Mouse (Mus musculus) cerebellum, adult 2 months (tissue): ENCODE measurements around the gene Ccdc32. TPM values are rescaled to one million over a fixed set of nuclear protein-coding genes. Genes with fewer than 3 reads are reported as not detected.

Source experiments
- DNase-seq, 2 experiments: peaks; one replicate each; pipeline ENCODE4 v3.0.0; 2021
- H3K27ac ChIP-seq: fragments of 200-500 bp; 2 replicates; pipeline ENCODE4 v1.5.1; 2012; ENCODE audit warnings: low read length, control low read depth, inconsistent platforms; ENCODE audit not compliant: insufficient read depth
- H3K27me3 ChIP-seq: fragments of 200-500 bp; 2 replicates; pipeline ENCODE4 v1.6.1; 2012; ENCODE audit warnings: inconsistent platforms, mild to moderate bottlenecking, low read length, moderate library complexity; ENCODE audit not compliant: control insufficient read depth, insufficient read depth
- H3K4me1 ChIP-seq: fragments of 200-500 bp; 2 replicates; pipeline ENCODE4 v1.6.1; 2011; ENCODE audit warnings: low read length; ENCODE audit not compliant: control insufficient read depth, insufficient read depth
- H3K4me3 ChIP-seq: fragments of 200-500 bp; replicated peaks from 2 replicates; pipeline ENCODE3; 2011; ENCODE audit warnings: mild to moderate bottlenecking, low read depth, low read length, control low read depth; ENCODE audit not compliant: insufficient read depth
- CTCF ChIP-seq: fragments of 200-500 bp; IDR thresholded peaks from 2 replicates; pipeline ENCODE4 v1.5.1; 2011; ENCODE audit warnings: low read depth, mild to moderate bottlenecking, control low read depth, low read length, moderate library complexity, borderline replicate concordance; ENCODE audit not compliant: insufficient read depth
- POLR2A ChIP-seq: fragments of 200-500 bp; IDR thresholded peaks from 2 replicates; pipeline ENCODE4 v1.6.1; 2011; ENCODE audit warnings: low read length, control low read depth, borderline replicate concordance; ENCODE audit not compliant: insufficient read depth
- WGBS: fragments of 180-500 bp; shearing (Covaris S2); methylation state at CpG from one replicate; pipeline ENCODE4 v1.1.7; 2018; 5-methylcytosine and 5-hydroxymethylcytosine counted together
- polyA plus RNA-seq: library from polyadenylated mRNA; depleted of rRNA; stranded (reverse); fragments of >200 nt; gene quantifications from 2 replicates; pipeline ENCODE4 v1.2.3, GENCODE M21; 2012

The Ccdc32 gene
- polyA plus RNA-seq, 1 experiment = 34.3 TPM

DNA sequence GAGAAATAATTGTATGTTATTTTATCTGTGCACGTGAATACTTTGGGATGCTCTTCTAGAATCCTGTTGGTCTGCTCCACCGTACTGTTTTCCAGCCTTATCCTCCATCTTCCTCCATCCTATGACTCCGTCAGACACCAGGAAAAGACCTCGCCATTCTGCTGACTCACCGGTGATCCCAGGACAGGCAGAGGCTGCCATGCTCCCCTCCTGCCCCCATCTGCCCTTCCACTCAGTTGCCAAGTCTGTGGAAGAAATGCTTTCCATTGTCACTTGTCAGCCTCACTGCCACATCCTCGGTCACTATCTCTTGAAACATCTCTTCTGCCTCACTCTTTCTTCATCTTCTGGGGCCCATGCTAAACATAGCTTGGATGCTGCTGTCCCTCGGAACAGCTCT lies 22.3 kb downstream of the Ccdc32 start:
- peak; percentile 45 to 67 for DNase-seq
- TF ChIP-seq POLR2A = no peak
- no peak for TF ChIP-seq CTCF
- Histone ChIP-seq H3K4me1 (peaks cover 13% of the 10 kb centered on the region), H3K4me3 (no peak overlapping the region), H3K27me3 (no peaks in the 10 kb centered on the region), H3K27ac (peak overlapping the region; percentile 46; the same call in 1 of the 2 replicates)
- WGBS = 24% methylated on average over 7 of the region's 7 CpGs

DNA sequence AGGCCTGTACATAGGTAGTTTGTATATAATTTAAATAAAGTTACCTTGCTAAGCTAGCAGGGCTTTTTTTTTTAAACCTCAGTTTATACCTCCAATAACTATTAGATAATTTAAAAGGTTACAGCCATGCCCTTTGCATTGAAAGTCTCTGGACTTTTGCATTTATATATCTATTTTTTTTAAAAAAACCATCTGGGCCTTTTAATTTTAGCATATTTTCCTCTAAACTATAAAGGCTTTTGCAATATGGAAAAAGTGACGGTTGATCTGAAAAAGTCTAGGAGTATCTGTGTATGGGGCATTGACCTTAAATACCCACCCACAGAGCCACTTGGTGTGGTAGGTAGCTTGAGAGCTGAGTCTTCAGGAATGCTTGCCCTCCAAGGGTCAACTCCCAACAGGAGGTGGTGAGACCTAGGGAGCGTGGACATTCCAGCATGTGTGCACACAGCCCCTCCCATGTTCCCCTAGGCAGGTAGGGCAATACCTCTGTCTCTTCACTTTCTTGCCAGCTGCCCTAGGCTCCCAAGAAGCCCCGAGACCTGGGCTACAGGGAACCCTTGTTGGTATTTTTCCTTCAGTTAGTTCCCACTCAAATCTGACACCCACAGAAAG lies 30.1 kb downstream of the Ccdc32 start:
- Histone ChIP-seq H3K27me3 (no peaks in the 10 kb centered on the region; the same call in 1 of the 2 replicates), H3K4me3 (no peak overlapping the region), H3K4me1 (no peaks in the 10 kb centered on the region), H3K27ac (no peak overlapping the region)
- no peak for TF ChIP-seq POLR2A
- 52% methylated on average over 3 of the region's 3 CpGs for WGBS
- no peak for DNase-seq

DNA sequence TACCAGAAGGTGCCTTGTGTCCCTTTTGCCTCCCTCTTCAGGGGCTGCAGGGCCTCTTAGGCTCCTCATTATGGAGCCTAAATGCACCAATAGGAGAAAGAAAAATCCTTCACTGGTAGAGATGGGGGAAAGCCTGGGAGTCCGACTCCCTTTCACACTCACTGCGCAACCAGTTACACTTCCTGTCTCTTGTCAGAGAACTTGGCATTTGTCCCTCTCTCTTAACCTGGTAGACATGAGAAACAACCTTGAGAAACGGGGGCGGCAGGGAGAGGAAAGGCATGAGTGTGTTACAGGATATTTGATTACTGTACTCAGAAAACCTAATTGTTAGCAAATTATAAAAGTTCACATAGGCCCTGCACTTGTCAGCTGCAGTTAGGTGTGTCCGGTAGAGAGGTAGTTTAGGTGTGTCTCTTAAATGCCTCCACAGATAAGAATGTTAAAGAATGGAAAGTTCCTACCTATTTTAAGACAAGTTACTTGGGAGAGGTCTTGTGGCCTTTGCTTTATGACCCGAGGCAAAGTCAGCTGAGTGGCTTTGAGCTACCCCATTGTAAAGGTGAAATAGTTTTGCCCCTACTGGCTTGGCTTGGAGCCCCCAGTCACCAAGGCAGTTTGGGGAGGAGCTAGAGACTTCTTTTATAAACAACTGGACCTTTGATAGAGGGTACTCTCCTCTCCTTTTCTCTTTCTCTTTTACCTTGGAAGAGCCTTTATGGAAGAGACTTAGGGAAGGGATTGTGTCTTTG lies 30.9 kb downstream of the Ccdc32 start:
- no peaks in the 10 kb centered on the region for H3K4me1 ChIP-seq
- no peak overlapping the region for H3K4me3 ChIP-seq

DNA sequence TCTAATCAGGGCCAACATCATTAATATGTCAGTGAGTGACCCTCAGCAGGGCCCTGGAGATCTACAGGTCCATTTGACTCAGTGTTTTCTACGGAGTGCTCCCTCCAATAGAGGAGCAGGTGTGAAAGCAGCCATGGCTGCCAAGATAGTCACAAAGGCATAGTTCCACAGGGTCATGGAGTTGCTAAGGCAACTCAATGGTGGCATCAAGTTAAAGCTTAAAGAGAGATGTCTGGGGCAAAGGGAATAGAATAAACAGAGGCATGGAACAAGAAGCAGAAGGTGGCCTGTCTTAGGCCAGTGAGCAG lies 32.4 kb downstream of the Ccdc32 start:
- WGBS = 37% methylated on average over 1 of the region's 1 CpGs
- Histone ChIP-seq H3K4me1 (no peaks in the 10 kb centered on the region), H3K27me3 (no peaks in the 10 kb centered on the region; the same call in 1 of the 2 replicates), H3K27ac (no peak overlapping the region), H3K4me3 (no peak overlapping the region)
- no peak for DNase-seq
- TF ChIP-seq POLR2A (no peak), CTCF (no peak)

More for the DNA sequence above, 30.9 kb downstream of the Ccdc32 start:
- DNase-seq = no peak
- no peak overlapping the region for H3K27ac ChIP-seq
- TF ChIP-seq CTCF = no peak
- no peak for TF ChIP-seq POLR2A
- H3K27me3 ChIP-seq = no peaks in the 10 kb centered on the region; the same call in 1 of the 2 replicates
- WGBS = 84% methylated on average over 6 of the region's 6 CpGs

DNA sequence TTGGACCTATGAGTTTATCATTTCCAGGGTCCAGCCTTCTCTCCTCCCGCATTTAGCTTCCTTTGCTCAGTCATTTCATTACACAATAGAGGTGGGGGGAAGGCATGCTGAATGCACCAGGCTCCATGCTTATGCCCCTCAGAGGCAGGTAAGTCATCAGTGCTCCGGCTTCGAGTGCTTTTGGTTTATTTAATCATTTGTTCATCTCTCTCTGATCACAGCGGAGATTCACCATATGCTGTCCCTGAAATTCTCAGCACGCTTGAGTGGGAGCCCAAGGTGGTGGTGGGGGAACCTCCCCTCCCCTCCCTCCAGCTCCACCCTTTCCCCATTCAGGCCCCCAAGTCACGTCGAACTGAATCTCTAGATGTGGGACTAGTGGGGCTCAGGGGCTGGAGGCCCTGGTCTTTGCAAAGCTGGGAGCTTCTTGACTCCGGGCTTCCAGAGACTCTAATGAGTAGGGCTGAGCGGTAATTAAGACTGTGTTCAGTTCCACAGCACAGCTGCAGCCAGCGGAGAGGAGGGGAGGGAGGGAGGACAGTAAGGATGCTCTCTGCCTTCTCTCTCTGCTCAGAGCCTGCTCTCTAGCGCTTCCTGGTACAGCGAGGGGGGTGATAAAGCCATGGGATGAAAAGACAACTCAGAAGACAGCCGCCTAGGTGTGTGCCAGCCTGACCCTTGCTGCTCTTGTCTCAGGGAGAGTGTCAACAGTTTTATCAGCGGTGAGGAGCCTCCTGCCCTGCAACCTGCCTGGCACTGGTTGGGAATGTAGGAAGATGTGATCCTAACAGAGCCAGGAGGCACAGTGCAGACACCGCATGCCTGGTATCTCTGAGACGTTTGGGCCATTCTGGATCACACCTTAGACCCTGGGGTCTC lies 33.0 kb downstream of the Ccdc32 start:
- 35% methylated on average over 16 of the region's 16 CpGs for WGBS
- no peaks in the 10 kb centered on the region for H3K4me1 ChIP-seq
- TF ChIP-seq CTCF (no peak), POLR2A (no peak)
- no peaks in the 10 kb centered on the region; the same call in 1 of the 2 replicates for H3K27me3 ChIP-seq
- DNase-seq = no peak
- no peak overlapping the region for H3K4me3 ChIP-seq
- H3K27ac ChIP-seq = no peak overlapping the region

DNA sequence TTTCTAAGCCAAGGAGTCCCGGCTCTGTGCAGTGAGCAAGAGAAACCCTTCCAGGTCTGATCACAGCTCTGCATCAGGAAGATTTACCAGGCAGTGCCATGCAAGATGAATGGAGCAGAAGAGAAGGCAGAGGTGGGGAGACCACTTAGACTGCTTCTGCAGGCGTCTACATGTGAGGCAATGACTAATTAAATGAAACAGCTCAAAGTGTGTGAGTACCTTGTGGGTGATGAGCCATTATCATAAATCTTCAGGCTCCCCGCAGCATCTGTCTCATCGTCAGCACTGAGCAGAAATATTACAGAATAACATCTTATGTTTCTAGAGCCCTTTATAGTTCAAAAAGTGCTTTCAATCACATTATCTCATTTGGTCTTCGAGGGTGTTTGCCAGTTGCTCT lies 33.7 kb downstream of the Ccdc32 start:
- WGBS = 69% methylated on average over 5 of the region's 5 CpGs
- Histone ChIP-seq H3K4me1 (no peaks in the 10 kb centered on the region), H3K27me3 (no peaks in the 10 kb centered on the region; the same call in 1 of the 2 replicates), H3K4me3 (no peak overlapping the region), H3K27ac (no peak overlapping the region)
- no peak for DNase-seq
- TF ChIP-seq POLR2A (no peak), CTCF (no peak)

DNA sequence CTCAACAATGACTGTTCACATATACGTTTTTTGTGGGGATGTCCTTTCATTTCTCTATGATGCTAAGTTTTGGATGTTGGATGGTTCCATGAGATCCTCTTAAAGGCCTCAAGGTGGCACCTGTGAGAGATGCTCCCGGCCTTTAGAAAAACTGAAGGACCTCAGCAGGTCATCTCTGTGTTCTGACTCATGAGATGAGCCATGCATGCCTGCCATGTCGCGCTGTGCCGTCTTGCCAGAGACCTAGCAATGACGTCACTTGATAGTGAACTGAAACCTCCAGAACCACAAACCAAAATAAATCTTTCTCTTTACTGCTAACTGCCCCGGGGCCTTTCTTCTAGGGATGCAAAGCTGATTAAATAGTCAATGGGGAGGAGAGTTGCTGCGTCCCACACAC lies 45.4 kb downstream of the Ccdc32 start:
- H3K27ac ChIP-seq = no peak overlapping the region
- no peaks in the 10 kb centered on the region for H3K4me1 ChIP-seq
- WGBS = 66% methylated on average over 8 of the region's 8 CpGs
- DNase-seq = peak in 1 of 2 experiments; percentile 12
- TF ChIP-seq CTCF (no peak), POLR2A (no peak)
- H3K27me3 ChIP-seq = no peaks in the 10 kb centered on the region
- no peak overlapping the region for H3K4me3 ChIP-seq
